In the genomic region with DNA sequence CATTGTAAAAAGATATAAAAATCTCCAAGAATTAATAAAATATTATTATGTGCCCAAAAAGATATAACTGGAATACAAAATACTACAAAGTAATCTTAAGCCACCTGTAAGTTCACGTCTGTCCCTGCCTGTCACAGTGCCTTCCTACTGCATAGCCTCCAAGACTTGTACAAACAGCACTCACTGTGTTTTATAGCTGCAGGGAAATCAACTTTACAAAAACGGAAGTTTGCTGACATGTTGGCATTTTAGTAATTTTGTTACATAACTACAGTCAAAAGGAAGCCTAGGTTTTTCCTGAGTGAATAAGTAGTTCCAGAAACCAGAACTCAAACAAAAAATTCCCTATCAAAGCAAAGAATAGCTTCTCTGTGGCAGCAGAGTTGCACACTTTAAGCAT, we compare ENCODE assay signal across 16 mouse cellular contexts.
"Had no signal": no experiment of that assay in that cellular context is flagged by ENCODE, and none has a peak within 500 bp of the region (broad histone marks: within the 10 kb centered on the region; RNA-seq: fewer than 3 reads in every experiment).

No protein-coding gene starts in this region.

- H3K27ac ChIP-seq: kidney, postnatal 0 days; left cerebral cortex, adult 2 months; liver, embryonic 13.5 days; neural tube, embryonic 12.5 days; neural tube, embryonic 15.5 days; stomach, postnatal 0 days had no signal

- DNase-seq: kidney, adult 8-10 months; kidney, postnatal 25 days; layer of hippocampus, postnatal 36 days; liver, embryonic 13.5 days; lung, adult 2 months; midbrain, embryonic 14.5 days; right cerebral cortex, adult 18-20 months; right cerebral cortex, postnatal 14 days; right cerebral cortex, postnatal 4 days; thymus, postnatal 25 days had no signal

- ATAC-seq: intestine, postnatal 0 days had no signal

- H3K4me3 ChIP-seq: left cerebral cortex, adult 2 months; liver, embryonic 13.5 days; neural tube, embryonic 12.5 days; neural tube, embryonic 15.5 days had no signal
